Mouse (Mus musculus): ENCODE results near the gene Hnrnpab.

The Hnrnpab gene

GRCm38 (mm10) chr11:51584431-51585248 is 22.0 kb downstream of the Hnrnpab start, which contains the start of gene Phykpl:
Gene Phykpl, plus strand, starts transcription at chr11:51584757.
- DNase-seq (ENCODE audit: low read depth, low spot score), result peak; percentile 96
- H3K36me3 ChIP-seq (ENCODE audit: control insufficient read depth, insufficient read depth, low read length, poor library complexity, severe bottlenecking), result peaks cover 5% of the 10 kb centered on the region
- no peaks in the 10 kb centered on the region for H3K27me3 ChIP-seq (ENCODE audit: control insufficient read depth, insufficient read depth, low read length, poor library complexity, severe bottlenecking)

- Histone ChIP-seq H3K27me3 (ENCODE audit: control insufficient read depth, insufficient read depth, low read length, poor library complexity, severe bottlenecking) (no peaks in the 10 kb centered on the region), H3K36me3 (ENCODE audit: control insufficient read depth, insufficient read depth, low read length, poor library complexity, severe bottlenecking) (peaks cover 5% of the 10 kb centered on the region)
- DNase-seq (ENCODE audit: low read depth, low spot score), result no peak
These were observed 22.6 kb downstream of the Hnrnpab start for GRCm38 (mm10) chr11:51584057-51584430.

- H3K36me3 ChIP-seq (ENCODE audit: control insufficient read depth, insufficient read depth, low read length, poor library complexity, severe bottlenecking), result peaks cover 3% of the 10 kb centered on the region
- no peaks in the 10 kb centered on the region for H3K27me3 ChIP-seq (ENCODE audit: control insufficient read depth, insufficient read depth, low read length, poor library complexity, severe bottlenecking)
- DNase-seq (ENCODE audit: low read depth, low spot score), result peak; percentile 87
These were observed 23.9 kb downstream of the Hnrnpab start for GRCm38 (mm10) chr11:51582713-51583112.

GRCm38 (mm10) chr11:51579024-51579423 is 27.6 kb downstream of the Hnrnpab start:
- H3K36me3 ChIP-seq (ENCODE audit: control insufficient read depth, insufficient read depth, low read length, poor library complexity, severe bottlenecking), result no peaks in the 10 kb centered on the region; the same call in 1 of the 2 replicates
- DNase-seq (ENCODE audit: low read depth, low spot score), result no peak
- H3K27me3 ChIP-seq (ENCODE audit: control insufficient read depth, insufficient read depth, low read length, poor library complexity, severe bottlenecking), result no peaks in the 10 kb centered on the region

- DNase-seq (ENCODE audit: low read depth, low spot score), result peak; percentile 84
- Histone ChIP-seq H3K27me3 (ENCODE audit: control insufficient read depth, insufficient read depth, low read length, poor library complexity, severe bottlenecking) (no peaks in the 10 kb centered on the region), H3K36me3 (ENCODE audit: control insufficient read depth, insufficient read depth, low read length, poor library complexity, severe bottlenecking) (no peaks in the 10 kb centered on the region; the same call in 1 of the 2 replicates)
These were observed 29.1 kb downstream of the Hnrnpab start for GRCm38 (mm10) chr11:51577587-51577986.

- H3K27me3 ChIP-seq (ENCODE audit: control insufficient read depth, insufficient read depth, low read length, poor library complexity, severe bottlenecking), result no peaks in the 10 kb centered on the region
- DNase-seq (ENCODE audit: low read depth, low spot score), result no peak
- H3K36me3 ChIP-seq (ENCODE audit: control insufficient read depth, insufficient read depth, low read length, poor library complexity, severe bottlenecking), result no peaks in the 10 kb centered on the region; the same call in 1 of the 2 replicates
These were observed 30.2 kb downstream of the Hnrnpab start for GRCm38 (mm10) chr11:51576454-51576853.

- no peaks in the 10 kb centered on the region for H3K27me3 ChIP-seq (ENCODE audit: control insufficient read depth, insufficient read depth, low read length, poor library complexity, severe bottlenecking)
- DNase-seq (ENCODE audit: low read depth, low spot score), result no peak
- no peaks in the 10 kb centered on the region for H3K36me3 ChIP-seq (ENCODE audit: control insufficient read depth, insufficient read depth, low read length, poor library complexity, severe bottlenecking)
These were observed 37.8 kb downstream of the Hnrnpab start for GRCm38 (mm10) chr11:51568801-51569200.

- peak; percentile 42 for DNase-seq (ENCODE audit: low read depth, low spot score)
- no peaks in the 10 kb centered on the region for H3K36me3 ChIP-seq (ENCODE audit: control insufficient read depth, insufficient read depth, low read length, poor library complexity, severe bottlenecking)
These were observed 40.7 kb downstream of the Hnrnpab start for GRCm38 (mm10) chr11:51565951-51566350.

GRCm38 (mm10) chr11:51565062-51565461 is 41.6 kb downstream of the Hnrnpab start:
- Histone ChIP-seq H3K27me3 (ENCODE audit: control insufficient read depth, insufficient read depth, low read length, poor library complexity, severe bottlenecking) (no peaks in the 10 kb centered on the region), H3K36me3 (ENCODE audit: control insufficient read depth, insufficient read depth, low read length, poor library complexity, severe bottlenecking) (no peaks in the 10 kb centered on the region)
- peak; percentile 61 for DNase-seq (ENCODE audit: low read depth, low spot score)

More at GRCm38 (mm10) chr11:51565951-51566350, 40.7 kb downstream of the Hnrnpab start:
- no peaks in the 10 kb centered on the region for H3K27me3 ChIP-seq (ENCODE audit: control insufficient read depth, insufficient read depth, low read length, poor library complexity, severe bottlenecking)

- no peaks in the 10 kb centered on the region for H3K27me3 ChIP-seq (ENCODE audit: control insufficient read depth, insufficient read depth, low read length, poor library complexity, severe bottlenecking)
- no peaks in the 10 kb centered on the region for H3K36me3 ChIP-seq (ENCODE audit: control insufficient read depth, insufficient read depth, low read length, poor library complexity, severe bottlenecking)
- DNase-seq (ENCODE audit: low read depth, low spot score), result no peak
These were observed 43.4 kb downstream of the Hnrnpab start for GRCm38 (mm10) chr11:51563276-51563675.

GRCm38 (mm10) chr11:51555066-51555465 is 51.6 kb downstream of the Hnrnpab start:
- DNase-seq (ENCODE audit: low read depth, low spot score), result no peak
- no peaks in the 10 kb centered on the region for H3K36me3 ChIP-seq (ENCODE audit: control insufficient read depth, insufficient read depth, low read length, poor library complexity, severe bottlenecking)
- H3K27me3 ChIP-seq (ENCODE audit: control insufficient read depth, insufficient read depth, low read length, poor library complexity, severe bottlenecking), result no peaks in the 10 kb centered on the region

GRCm38 (mm10) chr11:51554590-51554989 is 52.1 kb downstream of the Hnrnpab start:
- DNase-seq (ENCODE audit: low read depth, low spot score), result no peak
- Histone ChIP-seq H3K27me3 (ENCODE audit: control insufficient read depth, insufficient read depth, low read length, poor library complexity, severe bottlenecking) (no peaks in the 10 kb centered on the region), H3K36me3 (ENCODE audit: control insufficient read depth, insufficient read depth, low read length, poor library complexity, severe bottlenecking) (no peaks in the 10 kb centered on the region)

GRCm38 (mm10) chr11:51552091-51552490 is 54.6 kb downstream of the Hnrnpab start:
- Histone ChIP-seq H3K36me3 (ENCODE audit: control insufficient read depth, insufficient read depth, low read length, poor library complexity, severe bottlenecking) (no peaks in the 10 kb centered on the region), H3K27me3 (ENCODE audit: control insufficient read depth, insufficient read depth, low read length, poor library complexity, severe bottlenecking) (no peaks in the 10 kb centered on the region)
- no peak for DNase-seq (ENCODE audit: low read depth, low spot score)

- no peaks in the 10 kb centered on the region for H3K27me3 ChIP-seq (ENCODE audit: control insufficient read depth, insufficient read depth, low read length, poor library complexity, severe bottlenecking)
- H3K36me3 ChIP-seq (ENCODE audit: control insufficient read depth, insufficient read depth, low read length, poor library complexity, severe bottlenecking), result no peaks in the 10 kb centered on the region
- DNase-seq (ENCODE audit: low read depth, low spot score), result peak; percentile 45
These were observed 55.4 kb downstream of the Hnrnpab start for GRCm38 (mm10) chr11:51551253-51551652.

Measured in splenic B cell, adult 2 months (primary cell).